Mouse (Mus musculus) leukemia stem cell, adult 10-12 weeks (primary cell): ENCODE results near the gene Ccdc188. TPM values are rescaled to one million over a fixed set of nuclear protein-coding genes. Genes with fewer than 3 reads are reported as not detected.

ENCODE experiments used
- polyA plus RNA-seq: library from polyadenylated mRNA; stranded (reverse); fragments of >175 nt; gene quantifications from 2 replicates; pipeline ENCODE4 v1.2.3, GENCODE M21; 2012; ENCODE audit warnings: low replicate concordance

Gene Ccdc188
- not detected in 2 replicates for polyA plus RNA-seq

DNA sequence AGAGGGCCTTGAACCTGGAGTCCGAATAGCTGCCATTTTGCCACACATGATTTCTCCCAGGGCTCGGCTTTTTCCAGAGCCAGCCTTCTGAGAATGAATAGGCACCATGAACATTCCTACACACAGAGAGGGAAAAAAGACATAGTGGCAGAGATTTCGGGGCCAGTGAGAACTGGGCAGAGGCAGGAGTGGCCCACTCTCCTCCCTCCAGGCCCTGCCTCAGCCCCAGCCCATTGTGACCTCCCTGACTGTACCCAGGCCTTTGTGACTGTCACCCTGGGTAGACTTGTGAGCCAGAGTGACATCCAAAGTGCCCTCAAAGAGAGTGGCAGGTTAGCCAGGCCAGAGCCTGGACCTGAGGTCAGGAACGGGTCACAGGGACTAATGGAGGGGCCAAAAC is at the start of gene Ccdc188:
Ccdc188 (plus strand) TSS at position 301 of the 400 bp plus-strand sequence.

DNA sequence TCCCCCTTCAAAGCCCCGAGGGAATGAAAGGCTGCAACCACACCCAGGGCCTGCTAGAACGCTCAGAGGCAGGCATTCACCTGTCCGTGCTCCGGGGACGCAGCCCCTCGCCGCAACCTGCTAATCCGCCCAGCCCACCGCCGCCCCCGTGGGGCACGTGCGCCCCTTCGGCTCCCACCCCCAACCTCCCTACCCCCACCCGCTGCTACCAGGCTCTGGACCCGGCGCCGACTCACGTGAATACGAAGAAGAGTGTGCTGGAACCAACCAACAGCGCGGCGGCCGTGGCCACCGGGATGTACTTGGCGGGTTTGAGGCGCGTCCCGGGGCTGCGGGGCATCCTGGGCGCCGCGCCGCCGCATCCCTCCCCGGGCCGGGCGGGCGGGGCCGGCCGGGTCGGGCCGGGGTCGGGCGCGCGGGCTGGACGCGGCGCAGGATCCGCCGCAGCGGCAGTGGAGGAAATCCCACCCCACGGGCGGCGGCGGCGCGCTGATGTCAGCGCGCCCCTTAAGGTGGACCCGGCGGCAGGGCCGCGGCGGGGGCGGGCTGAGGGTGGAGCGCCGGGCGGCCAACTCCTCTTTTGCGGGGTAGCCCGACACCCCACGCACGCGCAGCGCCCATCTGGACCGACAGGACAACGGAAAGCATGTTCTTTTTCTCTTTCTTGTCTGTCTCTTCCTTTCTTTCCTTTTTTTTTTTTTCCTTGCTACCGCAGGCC is 17.2 kb downstream of the Ccdc188 start, which contains the start of gene Zdhhc8:
Zdhhc8 (minus strand) TSS at position 466 of the 718 bp plus-strand sequence.

DNA sequence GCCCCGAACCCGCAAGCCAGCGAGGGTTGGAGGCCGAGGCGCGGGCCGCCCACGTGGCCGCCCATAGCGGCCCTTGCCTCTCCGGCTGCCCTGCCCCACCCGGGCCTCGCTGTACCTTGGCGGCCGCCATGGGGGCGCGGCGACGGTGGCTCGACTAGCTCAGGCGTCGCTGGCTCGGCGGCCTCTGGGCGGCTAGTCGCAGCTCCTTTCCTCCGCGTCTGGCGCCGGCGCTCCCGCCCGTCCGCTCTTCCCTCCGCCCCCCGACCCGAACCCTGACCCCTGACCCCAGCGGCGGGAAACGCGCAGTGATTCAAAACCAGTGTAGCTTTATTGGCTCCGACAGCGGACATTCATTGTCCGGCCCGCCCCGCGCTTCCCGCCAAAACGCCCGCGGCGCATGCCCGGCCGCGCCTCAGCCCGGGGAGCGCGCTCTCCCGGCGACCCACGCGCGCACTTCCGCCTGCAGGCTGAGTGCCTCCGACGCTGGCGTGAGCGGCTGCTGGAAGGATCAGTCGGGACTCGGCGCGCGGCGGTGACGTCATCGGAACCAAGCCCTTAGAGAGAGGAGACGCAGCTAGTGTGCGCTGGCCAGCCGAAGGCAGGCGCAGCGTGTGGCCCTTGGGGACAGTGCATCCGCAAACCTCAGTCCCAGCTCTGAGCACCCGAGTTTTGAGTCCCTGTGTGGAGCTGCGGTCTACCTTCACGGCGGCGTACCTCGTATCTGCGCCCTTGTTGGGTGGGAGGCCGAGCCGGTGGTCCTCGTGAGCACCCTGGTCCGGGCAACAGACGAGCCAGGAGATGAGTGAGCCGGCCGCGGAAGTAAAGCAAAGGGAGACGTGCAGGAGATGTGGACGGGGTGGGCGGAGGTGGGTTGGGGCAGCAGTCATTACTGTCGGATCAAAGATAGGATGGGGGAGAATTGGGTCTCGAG is 31.0 kb downstream of the Ccdc188 start, which contains the start of the genes Trmt2a and Ranbp1:
Trmt2a (plus strand) TSS at position 247 of the 931 bp plus-strand sequence.
Ranbp1 (minus strand) TSS at position 300 of the 931 bp plus-strand sequence.

DNA sequence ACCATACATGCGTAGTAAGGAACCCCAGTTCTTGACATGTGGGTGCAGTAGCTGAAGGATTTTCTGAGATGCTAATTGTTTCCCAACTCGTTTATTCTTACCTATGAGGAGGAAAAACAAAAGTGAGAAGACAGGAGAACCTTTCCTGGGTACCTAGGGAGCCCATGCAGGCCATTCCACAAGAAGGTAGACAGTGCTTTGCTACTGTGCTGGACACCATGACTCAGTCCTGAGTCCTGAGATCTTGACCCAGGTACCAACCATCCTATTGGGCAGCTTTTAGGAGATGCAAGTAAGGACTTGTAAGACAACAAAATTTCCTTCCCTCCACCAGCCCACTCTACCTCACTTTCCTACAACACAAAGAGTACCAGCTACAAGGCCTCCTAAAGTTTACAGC is 40.5 kb downstream of the Ccdc188 start, which contains the start of gene Gm49776:
Gm49776 (minus strand) TSS at position 101 of the 400 bp plus-strand sequence.

Other genes starting within 250 kb of the Ccdc188 start
- gene Vpreb2, start 237.5 kb upstream of the Ccdc188 start, polyA plus RNA-seq, result not detected in 2 replicates
- gene Dgcr6, start 165.0 kb upstream of the Ccdc188 start, polyA plus RNA-seq, result 26.8 and 39.3 TPM in 2 replicates
- gene Prodh, start 127.7 kb upstream of the Ccdc188 start, polyA plus RNA-seq, result 1.9 and 2.1 TPM in 2 replicates
- gene Rtn4r, start 90.2 kb upstream of the Ccdc188 start, polyA plus RNA-seq, result 0.93 and 1.7 TPM in 2 replicates
- gene Zdhhc8, start 17.3 kb downstream of the Ccdc188 start, polyA plus RNA-seq, result 43.0 and 57.3 TPM in 2 replicates
- 40.9 and 50.6 TPM in 2 replicates for gene Trmt2a, start 30.8 kb downstream of the Ccdc188 start, polyA plus RNA-seq
- 683 and 1,010 TPM in 2 replicates for gene Ranbp1, start 30.9 kb downstream of the Ccdc188 start, polyA plus RNA-seq
- gene Gm49776, start 40.4 kb downstream of the Ccdc188 start, polyA plus RNA-seq, result not detected in 2 replicates
- 3.6 and 21.7 TPM in 2 replicates for gene Dgcr8, start 71.4 kb downstream of the Ccdc188 start, polyA plus RNA-seq
- 32.4 and 36.4 TPM in 2 replicates for gene Tango2, start 130.2 kb downstream of the Ccdc188 start, polyA plus RNA-seq
- 16.6 and 24.6 TPM in 2 replicates for gene Arvcf, start 130.3 kb downstream of the Ccdc188 start, polyA plus RNA-seq
- 11.6 and 14.1 TPM in 2 replicates for gene Txnrd2, start 208.5 kb downstream of the Ccdc188 start, polyA plus RNA-seq
- 34.0 and 154 TPM in 2 replicates for gene Comt, start 209.0 kb downstream of the Ccdc188 start, polyA plus RNA-seq